Mouse (Mus musculus) forebrain, embryonic 15.5 days (tissue): ENCODE data around the gene Trp73. TPM values are rescaled to one million over a fixed set of nuclear protein-coding genes. Genes with fewer than 3 reads are reported as not detected.

Source experiments
- ATAC-seq: fragments of 200-750 bp; cut with Nextera tagmentation; replicated peaks from 2 replicates; pipeline ENCODE4 v1.8.0; 2017; ENCODE audit warnings: mild to moderate bottlenecking, moderate TSS enrichment, moderate library complexity
- H3K27ac ChIP-seq: fragments of 300-500 bp; sonication (generic); replicated peaks from 2 replicates; pipeline ENCODE4 v1.5.1; 2015; ENCODE audit warnings: mild to moderate bottlenecking, inconsistent platforms
- H3K27me3 ChIP-seq: fragments of 300-500 bp; sonication (generic); 2 replicates; pipeline ENCODE4 v1.6.1; 2015; ENCODE audit warnings: inconsistent platforms
- H3K36me3 ChIP-seq: fragments of 300-500 bp; sonication (generic); 2 replicates; pipeline ENCODE4 v1.6.1; 2015; ENCODE audit warnings: mild to moderate bottlenecking, inconsistent platforms
- H3K4me1 ChIP-seq: fragments of 300-500 bp; sonication (generic); 2 replicates; pipeline ENCODE4 v1.6.1; 2015; ENCODE audit warnings: inconsistent platforms
- H3K4me2 ChIP-seq: fragments of 300-500 bp; sonication (generic); replicated peaks from 2 replicates; pipeline ENCODE4 v1.6.1; 2015; ENCODE audit warnings: mild to moderate bottlenecking, inconsistent platforms
- H3K4me3 ChIP-seq: fragments of 300-500 bp; sonication (generic); 2 replicates; pipeline ENCODE4 v1.5.1; 2015; ENCODE audit warnings: mild to moderate bottlenecking, inconsistent platforms
- H3K9ac ChIP-seq: fragments of 300-500 bp; sonication (generic); replicated peaks from 2 replicates; pipeline ENCODE4 v1.6.1; 2015; ENCODE audit warnings: mild to moderate bottlenecking, inconsistent platforms
- H3K9me3 ChIP-seq: fragments of 300-500 bp; sonication (generic); 2 replicates; pipeline ENCODE4 v1.6.1; 2016; ENCODE audit warnings: inconsistent platforms
- WGBS: fragments of 180-500 bp; shearing (Covaris S2); methylation state at CpG from one replicate; pipeline ENCODE4 v1.1.7; 2015; ENCODE audit warnings: mixed read lengths; 5-methylcytosine and 5-hydroxymethylcytosine counted together
- polyA plus RNA-seq: library from polyadenylated mRNA; unstranded; fragments of >200 nt; fragmentation: Nextera tagmentation; extraction: Ambion mirVana; gene quantifications from 2 replicates; pipeline ENCODE4 v1.2.1, GENCODE M21; 2015

The Trp73 gene
- polyA plus RNA-seq, 1 experiment from 2014 or later: 5.6 TPM

DNA sequence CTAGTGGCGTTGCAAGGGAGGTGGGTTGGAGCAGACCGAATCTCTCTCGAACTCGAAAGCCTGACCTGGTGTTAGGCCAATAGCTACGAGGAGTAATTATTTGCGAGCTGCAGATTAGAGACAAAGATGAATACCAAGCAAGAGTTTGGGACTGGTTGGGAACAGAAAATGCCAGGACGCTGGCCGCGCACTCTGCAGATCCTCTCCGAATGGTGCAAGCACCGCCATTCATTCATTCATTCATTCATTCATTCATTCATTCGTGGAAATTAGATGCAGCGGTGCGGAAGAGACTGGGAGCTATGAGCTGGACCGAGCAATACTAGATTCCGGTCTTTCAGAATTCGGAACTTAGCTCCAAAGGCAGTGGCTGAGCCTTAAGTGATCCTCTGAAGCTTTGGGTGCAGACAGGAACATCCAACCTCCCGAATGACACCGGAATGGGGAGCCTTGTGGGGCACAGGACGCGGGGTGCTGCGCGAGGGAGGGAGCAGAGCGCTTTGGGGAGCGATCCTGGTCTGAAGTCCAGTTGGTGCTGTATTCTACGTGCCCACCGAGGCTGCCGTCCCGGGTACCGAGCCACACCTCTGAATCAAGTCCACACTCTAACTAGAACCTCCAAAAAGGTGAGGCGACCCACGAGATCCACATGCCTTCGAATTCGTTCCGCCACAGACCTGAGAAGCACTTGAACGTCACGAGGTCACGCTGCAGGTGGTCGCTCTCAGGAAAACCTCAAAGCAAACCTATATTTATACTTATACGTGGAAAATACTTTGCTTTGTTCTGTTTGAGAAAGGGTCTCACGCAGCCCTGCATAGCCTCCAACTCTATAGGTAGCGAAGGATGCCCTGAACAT is 1.2 kb upstream of the Trp73 start:
- H3K9me3 ChIP-seq: no peaks in the 10 kb centered on the region
- H3K9ac ChIP-seq: no peak overlapping the region
- no peak overlapping the region for H3K27ac ChIP-seq
- peaks cover 50% of the 10 kb centered on the region for H3K27me3 ChIP-seq
- peaks cover 41% of the 10 kb centered on the region for H3K4me1 ChIP-seq
- ATAC-seq: no peak
- peaks cover 2% of the 10 kb centered on the region; the same call in 1 of the 2 replicates for H3K36me3 ChIP-seq
- peak overlapping the region; percentile 45 for H3K4me3 ChIP-seq
- peak overlapping the region; percentile 26 for H3K4me2 ChIP-seq
- 1% methylated on average over 42 of the region's 42 CpGs for WGBS

DNA sequence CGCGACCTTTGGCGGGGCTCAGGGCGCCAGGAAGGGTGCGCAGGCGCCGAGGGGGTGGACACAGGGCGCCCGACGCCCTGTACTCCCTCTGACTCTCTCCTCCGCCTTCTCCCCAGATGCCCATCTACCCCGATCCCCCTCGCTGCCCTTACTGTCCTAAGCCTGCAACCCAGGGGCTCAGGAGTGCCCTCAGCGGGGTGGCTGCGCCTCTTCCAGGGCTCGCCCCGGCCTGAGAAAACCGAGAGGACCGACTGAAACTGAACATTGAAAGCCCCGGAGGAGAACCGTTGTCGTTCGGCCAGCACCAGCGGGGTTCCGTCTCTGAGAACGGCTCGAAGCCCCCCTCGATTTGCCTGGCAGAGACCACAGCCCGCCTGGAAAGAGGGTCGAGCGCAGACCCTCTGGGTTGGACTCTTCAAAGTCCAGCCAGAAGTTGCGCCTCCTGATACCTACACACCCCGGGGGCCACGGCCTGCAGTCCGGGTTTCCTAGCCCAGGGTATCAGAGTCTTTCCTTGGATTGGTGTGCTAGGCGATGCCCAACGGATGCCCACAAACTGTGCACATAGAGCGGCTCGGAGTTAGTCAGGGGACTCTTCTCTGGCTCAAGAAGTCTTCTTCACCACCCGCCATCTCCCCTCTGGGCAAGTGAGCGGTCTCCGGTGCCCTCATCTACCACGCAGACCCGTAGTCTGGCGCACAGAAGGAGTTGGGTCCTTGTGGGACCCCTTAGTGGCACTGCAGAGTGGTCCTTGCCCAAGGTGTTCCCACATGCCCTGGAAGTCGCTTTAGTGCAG is 403 bp upstream of the Trp73 start:
- ATAC-seq: no peak
- under 1% methylated on average over 46 of the region's 46 CpGs for WGBS
- H3K4me3 ChIP-seq: peak overlapping the region; percentile 45
- peak overlapping the region; percentile 94 for H3K4me2 ChIP-seq
- H3K36me3 ChIP-seq: no peaks in the 10 kb centered on the region
- H3K9ac ChIP-seq: peak overlapping the region; percentile 43
- no peaks in the 10 kb centered on the region for H3K9me3 ChIP-seq
- peaks cover 41% of the 10 kb centered on the region for H3K4me1 ChIP-seq
- H3K27me3 ChIP-seq: peaks cover 58% of the 10 kb centered on the region
- no peak overlapping the region for H3K27ac ChIP-seq

DNA sequence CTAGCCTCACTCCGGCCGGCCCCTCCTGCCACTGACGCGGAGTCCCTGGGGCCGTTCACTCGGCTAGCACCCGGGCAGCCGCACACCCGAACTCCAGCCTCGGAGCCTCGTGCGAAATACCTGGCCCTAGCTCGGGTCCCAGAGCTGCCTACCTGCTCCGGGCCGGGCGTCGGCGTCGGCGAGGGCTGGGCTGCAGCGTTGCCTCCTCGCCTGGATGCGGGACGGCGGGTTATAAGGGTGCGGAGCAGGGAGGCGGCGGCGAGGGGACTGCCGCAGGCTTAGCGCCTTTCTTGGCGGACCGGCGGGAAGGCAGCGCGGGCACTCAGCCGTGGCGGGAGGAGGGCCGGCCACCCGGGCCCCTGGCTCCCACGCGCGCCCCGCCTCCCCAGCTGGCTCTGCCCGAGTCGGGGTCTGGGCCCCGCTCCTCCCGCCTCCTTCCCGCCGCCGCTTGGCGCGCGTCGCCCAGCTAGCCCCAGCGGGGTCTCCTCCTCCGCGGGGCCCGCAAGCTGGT is 282 bp downstream of the Trp73 start:
- Histone ChIP-seq H3K4me3 (peak overlapping the region; percentile 45), H3K4me1 (peaks cover 41% of the 10 kb centered on the region), H3K36me3 (no peaks in the 10 kb centered on the region), H3K27ac (no peak overlapping the region), H3K9me3 (no peaks in the 10 kb centered on the region), H3K4me2 (peak overlapping the region; percentile 94), H3K9ac (peak overlapping the region; percentile 43), H3K27me3 (peaks cover 60% of the 10 kb centered on the region)
- no peak for ATAC-seq
- under 1% methylated on average over 53 of the region's 59 CpGs for WGBS

DNA sequence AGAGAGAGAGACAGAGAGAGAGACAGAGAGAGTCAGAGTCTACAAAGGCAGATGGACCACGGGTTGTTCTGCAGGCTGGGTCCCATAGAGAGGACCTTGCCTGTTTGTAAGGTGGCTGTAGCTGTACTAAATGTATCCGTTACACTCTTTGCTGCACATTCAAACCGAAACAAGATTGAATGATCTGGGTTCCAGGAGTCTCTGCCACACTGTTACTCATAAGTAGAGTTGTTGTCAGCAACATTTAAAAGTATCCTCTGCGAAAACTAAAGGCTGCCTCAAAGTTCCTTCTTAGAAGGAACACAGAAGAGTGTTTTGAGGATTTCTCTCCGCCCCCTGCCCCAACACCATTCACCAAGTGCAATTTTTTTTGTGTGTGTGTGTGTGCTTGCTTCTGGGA is 2.9 kb downstream of the Trp73 start:
- H3K36me3 ChIP-seq: no peaks in the 10 kb centered on the region
- WGBS: 59% methylated on average over 5 of the region's 5 CpGs
- no peak overlapping the region for H3K4me3 ChIP-seq
- H3K9ac ChIP-seq: no peak overlapping the region
- H3K4me1 ChIP-seq: peaks cover 28% of the 10 kb centered on the region
- H3K9me3 ChIP-seq: no peaks in the 10 kb centered on the region
- H3K27me3 ChIP-seq: peaks cover 66% of the 10 kb centered on the region
- H3K27ac ChIP-seq: no peak overlapping the region
- no peak for ATAC-seq
- H3K4me2 ChIP-seq: no peak overlapping the region

DNA sequence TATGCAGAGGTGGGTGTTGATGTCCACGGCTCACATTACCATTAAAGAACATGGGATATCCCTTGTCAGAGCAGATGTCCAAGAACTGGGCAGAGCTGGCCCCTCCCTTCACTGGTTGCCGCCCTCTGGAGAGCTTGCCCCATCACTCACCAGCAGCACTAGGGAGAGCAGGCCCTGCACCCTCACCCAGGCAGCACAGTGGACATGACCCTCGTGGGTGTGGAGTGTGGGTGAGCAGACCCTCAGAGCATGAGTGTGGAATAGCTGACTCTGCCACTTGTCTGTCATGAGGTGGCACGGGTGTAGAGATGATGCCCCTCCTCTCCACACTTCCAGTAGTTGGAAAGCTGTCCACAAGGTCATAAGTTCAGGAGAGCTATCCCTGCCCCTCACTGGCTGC is 5.2 kb downstream of the Trp73 start:
- H3K27me3 ChIP-seq: peaks cover 48% of the 10 kb centered on the region

DNA sequence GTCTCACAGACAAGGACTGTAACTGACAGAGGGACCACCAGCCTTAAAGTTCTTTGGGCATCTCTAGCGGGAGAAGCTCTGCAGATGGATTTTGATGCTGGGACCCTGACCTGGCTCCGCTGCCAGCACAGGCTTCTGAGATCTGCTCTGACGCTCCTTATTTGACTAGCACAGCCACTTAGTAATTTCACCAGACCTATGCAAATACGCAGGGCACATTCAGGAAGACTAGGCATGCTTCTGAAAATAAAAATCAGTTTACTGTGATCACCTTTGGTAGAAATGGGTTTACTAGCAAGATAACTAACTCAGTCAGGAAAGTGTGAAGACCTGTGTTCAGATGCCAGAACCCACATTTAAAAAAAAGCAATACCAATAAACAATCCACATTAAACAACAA is 8.1 kb downstream of the Trp73 start:
- peaks cover 22% of the 10 kb centered on the region for H3K27me3 ChIP-seq
- no peaks in the 10 kb centered on the region for H3K4me1 ChIP-seq
- H3K36me3 ChIP-seq: no peaks in the 10 kb centered on the region
- H3K4me3 ChIP-seq: no peak overlapping the region
- H3K27ac ChIP-seq: no peak overlapping the region
- no peak overlapping the region for H3K9ac ChIP-seq
- no peak overlapping the region for H3K4me2 ChIP-seq
- 74% methylated on average over 4 of the region's 4 CpGs for WGBS
- no peak for ATAC-seq
- H3K9me3 ChIP-seq: no peaks in the 10 kb centered on the region

More for the DNA sequence above, 5.2 kb downstream of the Trp73 start:
- Histone ChIP-seq H3K4me1 (peaks cover 6% of the 10 kb centered on the region), H3K27ac (no peak overlapping the region), H3K9ac (no peak overlapping the region), H3K4me3 (no peak overlapping the region), H3K9me3 (no peaks in the 10 kb centered on the region), H3K4me2 (no peak overlapping the region), H3K36me3 (no peaks in the 10 kb centered on the region)
- WGBS: 71% methylated on average over 4 of the region's 4 CpGs
- ATAC-seq: no peak

DNA sequence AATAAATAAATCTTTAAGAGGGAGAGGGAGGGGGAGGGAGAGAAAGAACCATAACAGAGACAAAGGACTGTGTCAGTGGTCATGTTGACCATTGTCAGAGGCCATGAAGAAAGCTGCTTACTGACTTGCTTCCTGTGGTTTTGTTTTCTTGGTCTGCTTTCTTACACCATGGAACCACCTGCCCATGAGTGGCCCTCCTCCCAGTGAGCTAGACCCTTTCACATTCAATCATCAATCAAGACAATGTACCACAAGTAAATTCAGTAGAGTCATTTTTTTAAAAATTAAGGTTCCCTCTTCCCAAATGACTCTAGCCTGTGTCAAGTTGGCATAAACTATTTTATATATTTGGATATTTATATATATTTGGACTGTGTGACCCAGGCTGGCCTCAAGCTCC is 10.1 kb downstream of the Trp73 start:
- Histone ChIP-seq H3K9ac (no peak overlapping the region), H3K36me3 (no peaks in the 10 kb centered on the region), H3K4me1 (no peaks in the 10 kb centered on the region), H3K27me3 (peaks cover 6% of the 10 kb centered on the region; the same call in 1 of the 2 replicates), H3K4me3 (no peak overlapping the region), H3K4me2 (no peak overlapping the region), H3K9me3 (no peaks in the 10 kb centered on the region), H3K27ac (no peak overlapping the region)
- no peak for ATAC-seq

DNA sequence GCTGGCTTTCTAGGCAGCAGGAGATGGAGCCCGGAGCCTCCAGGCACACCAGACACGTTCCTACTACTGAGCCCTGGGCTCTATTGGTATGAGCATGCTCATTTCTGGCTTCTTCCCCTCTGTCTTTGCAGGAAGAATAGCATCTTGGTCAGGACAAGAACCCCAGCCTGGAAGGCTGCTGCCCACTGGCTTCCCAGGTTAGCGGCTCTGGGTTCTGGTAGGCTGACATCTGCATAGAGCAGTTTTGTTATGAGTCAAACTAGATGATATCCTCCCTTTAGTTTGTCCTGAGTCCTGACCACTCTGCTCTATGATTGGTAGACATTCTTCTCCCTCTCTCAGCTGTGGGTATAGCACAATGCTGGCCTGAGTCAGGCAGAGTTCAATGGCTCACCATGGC is 12.7 kb downstream of the Trp73 start:
- H3K36me3 ChIP-seq: no peaks in the 10 kb centered on the region
- no peaks in the 10 kb centered on the region for H3K9me3 ChIP-seq
- H3K4me1 ChIP-seq: no peaks in the 10 kb centered on the region
- no peaks in the 10 kb centered on the region for H3K27me3 ChIP-seq
- no peak overlapping the region for H3K27ac ChIP-seq
- 71% methylated on average over 3 of the region's 3 CpGs for WGBS
- no peak overlapping the region for H3K9ac ChIP-seq
- no peak overlapping the region for H3K4me3 ChIP-seq
- ATAC-seq: no peak
- H3K4me2 ChIP-seq: no peak overlapping the region

DNA sequence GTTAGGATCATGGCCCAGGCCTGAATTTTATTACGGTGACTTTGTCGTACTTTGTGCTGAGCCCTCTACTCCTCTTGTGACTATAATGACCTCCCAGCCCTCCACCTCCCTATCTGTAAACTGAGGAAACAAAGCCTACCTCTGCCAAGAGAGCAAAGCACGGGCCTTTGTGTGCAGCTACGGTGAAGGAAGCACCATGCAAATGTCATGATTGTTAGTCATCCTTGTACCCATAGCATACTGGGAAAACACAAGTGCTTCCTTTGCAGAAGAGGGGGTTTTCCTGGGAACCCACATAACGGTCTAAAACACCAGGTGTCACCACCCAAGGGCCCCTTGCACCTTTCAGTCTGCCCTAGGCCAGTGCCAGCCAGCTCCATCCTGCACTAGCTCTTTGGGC is 14.8 kb downstream of the Trp73 start:
- no peak overlapping the region for H3K9ac ChIP-seq
- no peaks in the 10 kb centered on the region for H3K4me1 ChIP-seq
- H3K36me3 ChIP-seq: no peaks in the 10 kb centered on the region
- no peak overlapping the region for H3K27ac ChIP-seq
- no peaks in the 10 kb centered on the region for H3K9me3 ChIP-seq
- H3K4me3 ChIP-seq: no peak overlapping the region
- 75% methylated on average over 5 of the region's 5 CpGs for WGBS
- ATAC-seq: no peak
- H3K27me3 ChIP-seq: no peaks in the 10 kb centered on the region
- H3K4me2 ChIP-seq: no peak overlapping the region

DNA sequence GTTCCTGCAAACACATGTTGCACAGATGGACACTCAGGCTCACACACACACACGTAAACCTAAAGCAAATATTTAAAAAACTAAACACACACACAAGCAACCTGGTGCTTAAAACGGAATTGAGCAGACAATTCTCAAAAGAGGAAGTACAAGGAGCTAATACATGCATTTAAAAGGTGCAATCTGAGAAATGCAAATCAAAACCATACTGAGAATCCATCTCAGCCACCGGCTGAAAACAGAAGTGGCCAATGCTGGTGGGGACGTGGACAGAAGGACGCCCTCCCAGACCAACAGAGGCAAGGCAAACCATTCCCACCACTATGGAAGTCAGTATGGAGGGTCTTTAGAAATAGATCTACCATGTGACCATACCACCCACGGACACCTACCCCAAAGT is 16.5 kb downstream of the Trp73 start:
- Histone ChIP-seq H3K9me3 (no peaks in the 10 kb centered on the region), H3K36me3 (no peaks in the 10 kb centered on the region), H3K27ac (no peak overlapping the region), H3K9ac (no peak overlapping the region), H3K27me3 (no peaks in the 10 kb centered on the region), H3K4me1 (no peaks in the 10 kb centered on the region), H3K4me3 (no peak overlapping the region), H3K4me2 (no peak overlapping the region)
- ATAC-seq: no peak
- 86% methylated on average over 6 of the region's 6 CpGs for WGBS

DNA sequence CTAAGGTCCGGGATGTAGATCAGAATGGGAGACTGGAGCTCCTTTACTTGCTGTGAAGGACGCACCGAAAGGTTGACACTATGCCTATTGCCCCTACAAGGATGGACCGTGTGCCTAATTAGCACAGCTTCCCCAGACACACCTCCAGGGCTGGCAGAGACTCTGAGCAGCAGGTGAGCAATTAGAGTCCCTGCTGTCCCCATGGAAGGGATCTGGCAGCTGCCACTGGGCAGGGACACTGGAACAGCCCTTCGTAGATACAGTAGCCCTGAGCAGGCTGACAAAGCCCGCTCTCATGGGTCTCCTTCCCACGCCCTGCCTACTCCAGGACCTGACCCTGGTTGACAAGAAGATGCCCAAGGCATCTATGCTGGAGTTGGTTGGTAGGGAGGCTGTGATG is 17.6 kb downstream of the Trp73 start:
- no peak overlapping the region for H3K9ac ChIP-seq
- no peaks in the 10 kb centered on the region for H3K4me1 ChIP-seq

DNA sequence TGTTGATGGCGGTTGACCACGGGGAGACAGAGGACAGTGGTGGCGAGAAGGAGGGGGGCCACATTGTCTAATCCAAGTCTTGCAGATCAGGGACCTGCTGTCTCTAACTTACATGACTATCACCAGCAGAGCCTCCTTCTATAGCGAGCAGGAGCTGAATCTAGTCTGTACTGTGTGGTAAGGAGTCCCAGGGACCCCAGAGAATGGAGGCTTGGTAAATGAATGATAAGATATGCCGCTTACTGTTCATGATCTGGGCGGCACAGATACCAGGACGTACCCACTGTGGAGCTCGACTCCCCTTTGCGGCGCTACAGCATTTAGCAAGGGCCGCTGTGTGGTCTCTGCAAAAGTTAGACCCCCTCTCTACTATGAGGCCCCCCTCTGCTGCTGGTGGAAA is 18.2 kb downstream of the Trp73 start:
- Histone ChIP-seq H3K9me3 (no peaks in the 10 kb centered on the region), H3K4me2 (no peak overlapping the region), H3K4me3 (no peak overlapping the region), H3K9ac (no peak overlapping the region), H3K27me3 (no peaks in the 10 kb centered on the region), H3K36me3 (no peaks in the 10 kb centered on the region), H3K4me1 (no peaks in the 10 kb centered on the region), H3K27ac (no peak overlapping the region)
- WGBS: 62% methylated on average over 11 of the region's 11 CpGs
- no peak for ATAC-seq

More for the DNA sequence above, 17.6 kb downstream of the Trp73 start:
- Histone ChIP-seq H3K9me3 (no peaks in the 10 kb centered on the region), H3K36me3 (no peaks in the 10 kb centered on the region), H3K4me3 (no peak overlapping the region), H3K4me2 (no peak overlapping the region), H3K27ac (no peak overlapping the region), H3K27me3 (no peaks in the 10 kb centered on the region)
- no peak for ATAC-seq
- WGBS: 75% methylated on average over 7 of the region's 7 CpGs
